Mouse (Mus musculus): ENCODE measurements at regions not wholly inside any gene's neighbourhood (a gene's known extent, or its start where the extent isn't known, plus 50 kb on each side); places are given as distances from the start of the nearest gene placed in this dataset.

- no peak overlapping the region for H3K4me3 ChIP-seq
- H3K27ac ChIP-seq, result no peak overlapping the region
- no peak for ATAC-seq (ENCODE audit: borderline replicate concordance, extremely low read depth, low FRiP score, low TSS enrichment)
- no peaks in the 10 kb centered on the region for H3K9me3 ChIP-seq
- no peak overlapping the region; the same call in 1 of the 2 replicates for H3K4me2 ChIP-seq
- H3K9ac ChIP-seq, result no peak overlapping the region
- H3K36me3 ChIP-seq, result no peaks in the 10 kb centered on the region
- H3K4me1 ChIP-seq, result no peaks in the 10 kb centered on the region
- 23% methylated on average over 9 of the region's 9 CpGs for WGBS
- H3K27me3 ChIP-seq, result no peaks in the 10 kb centered on the region
Observed at GRCm38 (mm10) chr5:12243179-12243805, 139.9 kb upstream of the Sema3d start.

- H3K4me3 ChIP-seq, result no peak overlapping the region
- no peaks in the 10 kb centered on the region for H3K27me3 ChIP-seq
- H3K9me3 ChIP-seq, result no peaks in the 10 kb centered on the region
- ATAC-seq (ENCODE audit: borderline replicate concordance, extremely low read depth, low FRiP score, low TSS enrichment), result no peak
- 34% methylated on average over 4 of the region's 4 CpGs for WGBS
- no peaks in the 10 kb centered on the region for H3K4me1 ChIP-seq
- no peak overlapping the region for H3K9ac ChIP-seq
- no peak overlapping the region for H3K27ac ChIP-seq
- H3K36me3 ChIP-seq, result no peaks in the 10 kb centered on the region
- H3K4me2 ChIP-seq, result no peak overlapping the region
Observed at GRCm38 (mm10) chr5:12293685-12294084, 89.5 kb upstream of the Sema3d start.

GRCm38 (mm10) chr5:12297331-12297730 lies 85.9 kb upstream of the Sema3d start:
- no peak for ATAC-seq (ENCODE audit: borderline replicate concordance, extremely low read depth, low FRiP score, low TSS enrichment)
- Histone ChIP-seq H3K36me3 (no peaks in the 10 kb centered on the region), H3K9me3 (no peaks in the 10 kb centered on the region), H3K4me2 (no peak overlapping the region), H3K4me1 (no peaks in the 10 kb centered on the region), H3K27ac (no peak overlapping the region), H3K27me3 (no peaks in the 10 kb centered on the region), H3K9ac (no peak overlapping the region), H3K4me3 (no peak overlapping the region)
- WGBS, result 52% methylated on average over 2 of the region's 2 CpGs

GRCm38 (mm10) chr5:12301833-12302808 lies 81.1 kb upstream of the Sema3d start:
- H3K4me3 ChIP-seq, result no peak overlapping the region
- H3K4me2 ChIP-seq, result no peak overlapping the region
- 28% methylated on average over 4 of the region's 4 CpGs for WGBS
- H3K9me3 ChIP-seq, result no peaks in the 10 kb centered on the region
- no peaks in the 10 kb centered on the region for H3K4me1 ChIP-seq
- no peak overlapping the region for H3K9ac ChIP-seq
- H3K27ac ChIP-seq, result no peak overlapping the region
- no peak for ATAC-seq (ENCODE audit: borderline replicate concordance, extremely low read depth, low FRiP score, low TSS enrichment)
- H3K36me3 ChIP-seq, result no peaks in the 10 kb centered on the region
- H3K27me3 ChIP-seq, result no peaks in the 10 kb centered on the region

- Histone ChIP-seq H3K9me3 (no peaks in the 10 kb centered on the region), H3K27me3 (no peaks in the 10 kb centered on the region), H3K9ac (no peak overlapping the region), H3K4me3 (no peak overlapping the region), H3K27ac (no peak overlapping the region), H3K4me1 (no peaks in the 10 kb centered on the region), H3K36me3 (no peaks in the 10 kb centered on the region), H3K4me2 (no peak overlapping the region)
- ATAC-seq (ENCODE audit: borderline replicate concordance, extremely low read depth, low FRiP score, low TSS enrichment), result no peak
Observed at GRCm38 (mm10) chr5:12309408-12309807, 73.8 kb upstream of the Sema3d start.

- WGBS, result 76% methylated on average over 4 of the region's 4 CpGs
- no peaks in the 10 kb centered on the region for H3K9me3 ChIP-seq
- H3K27me3 ChIP-seq, result no peaks in the 10 kb centered on the region
- no peak overlapping the region for H3K9ac ChIP-seq
- H3K4me2 ChIP-seq, result no peak overlapping the region
- no peak overlapping the region for H3K4me3 ChIP-seq
- H3K4me1 ChIP-seq, result no peaks in the 10 kb centered on the region
- no peak overlapping the region for H3K27ac ChIP-seq
- ATAC-seq (ENCODE audit: borderline replicate concordance, extremely low read depth, low FRiP score, low TSS enrichment), result no peak
- H3K36me3 ChIP-seq, result no peaks in the 10 kb centered on the region
Observed at GRCm38 (mm10) chr5:12332648-12333305, 50.4 kb upstream of the Sema3d start.

Measured in lung, embryonic 15.5 days (tissue).